Mouse (Mus musculus) neural tube, embryonic 15.5 days (tissue): ENCODE measurements around the gene Psmc5. TPM values are rescaled to one million over a fixed set of nuclear protein-coding genes. Genes with fewer than 3 reads are reported as not detected.

Experiments used
- ATAC-seq: fragments of 200-750 bp; cut with Nextera tagmentation; 2 replicates; pipeline ENCODE4 v1.8.0; 2017; ENCODE audit warnings: mild to moderate bottlenecking, moderate TSS enrichment, moderate library complexity; ENCODE audit not compliant: low FRiP score
- H3K27ac ChIP-seq: fragments of 300-500 bp; sonication (generic); replicated peaks from 2 replicates; pipeline ENCODE4 v1.5.1; 2015; ENCODE audit warnings: mild to moderate bottlenecking, inconsistent platforms
- H3K27me3 ChIP-seq: fragments of 300-500 bp; sonication (generic); replicated peaks from 2 replicates; pipeline ENCODE4 v1.6.1; 2015; ENCODE audit warnings: inconsistent platforms
- H3K36me3 ChIP-seq: fragments of 300-500 bp; sonication (generic); 2 replicates; pipeline ENCODE4 v1.6.1; 2015; ENCODE audit warnings: inconsistent platforms
- H3K4me1 ChIP-seq: fragments of 300-500 bp; sonication (generic); 2 replicates; pipeline ENCODE4 v1.6.1; 2015; ENCODE audit warnings: inconsistent platforms
- H3K4me2 ChIP-seq: fragments of 300-500 bp; sonication (generic); 2 replicates; pipeline ENCODE4 v1.6.1; 2015; ENCODE audit warnings: inconsistent platforms, mild to moderate bottlenecking, moderate library complexity
- H3K4me3 ChIP-seq: fragments of 300-500 bp; sonication (generic); replicated peaks from 2 replicates; pipeline ENCODE4 v1.5.1; 2015; ENCODE audit warnings: mild to moderate bottlenecking, inconsistent platforms
- H3K9ac ChIP-seq: fragments of 300-500 bp; sonication (generic); replicated peaks from 2 replicates; pipeline ENCODE4 v1.6.1; 2015; ENCODE audit warnings: mild to moderate bottlenecking, inconsistent platforms
- H3K9me3 ChIP-seq: fragments of 300-500 bp; sonication (generic); replicated peaks from 2 replicates; pipeline ENCODE4 v1.6.1; 2016; ENCODE audit warnings: inconsistent platforms
- WGBS: fragments of 180-500 bp; shearing (Covaris S2); methylation state at CpG from one replicate; pipeline ENCODE4 v1.1.7; 2015; ENCODE audit warnings: mixed read lengths; 5-methylcytosine and 5-hydroxymethylcytosine counted together
- polyA plus RNA-seq: library from polyadenylated mRNA; unstranded; fragments of >200 nt; fragmentation: Nextera tagmentation; extraction: Ambion mirVana; gene quantifications from 2 replicates; pipeline ENCODE4 v1.2.1, GENCODE M21; 2015

The Psmc5 gene
- polyA plus RNA-seq, 1 experiment from 2014 or later = 329 TPM

GRCm38 (mm10) chr11:106286206-106286605 lies 30.3 kb downstream of the Psmc5 start:
- ATAC-seq = no peak
- Histone ChIP-seq H3K27ac (no peak overlapping the region), H3K27me3 (no peaks in the 10 kb centered on the region), H3K36me3 (no peaks in the 10 kb centered on the region), H3K4me3 (no peak overlapping the region), H3K4me2 (no peak overlapping the region), H3K4me1 (no peaks in the 10 kb centered on the region), H3K9ac (no peak overlapping the region), H3K9me3 (no peaks in the 10 kb centered on the region)
- WGBS = 91% methylated on average over 7 of the region's 7 CpGs

- H3K4me2 ChIP-seq = no peak overlapping the region
- no peak for ATAC-seq
- H3K36me3 ChIP-seq = no peaks in the 10 kb centered on the region
- no peaks in the 10 kb centered on the region for H3K4me1 ChIP-seq
- H3K27me3 ChIP-seq = no peaks in the 10 kb centered on the region
- H3K4me3 ChIP-seq = no peak overlapping the region
- H3K27ac ChIP-seq = no peak overlapping the region
- 67% methylated on average over 11 of the region's 11 CpGs for WGBS
- no peak overlapping the region for H3K9ac ChIP-seq
- H3K9me3 ChIP-seq = no peaks in the 10 kb centered on the region
Observed at GRCm38 (mm10) chr11:106286987-106287386, 31.0 kb downstream of the Psmc5 start.

- ATAC-seq = no peak
- no peaks in the 10 kb centered on the region for H3K4me1 ChIP-seq
- no peaks in the 10 kb centered on the region for H3K27me3 ChIP-seq
- no peak overlapping the region for H3K27ac ChIP-seq
- no peaks in the 10 kb centered on the region for H3K9me3 ChIP-seq
- H3K4me3 ChIP-seq = no peak overlapping the region
- no peaks in the 10 kb centered on the region for H3K36me3 ChIP-seq
- no peak overlapping the region for H3K9ac ChIP-seq
- 56% methylated on average over 8 of the region's 8 CpGs for WGBS
- no peak overlapping the region for H3K4me2 ChIP-seq
Observed at GRCm38 (mm10) chr11:106289369-106289768, 33.4 kb downstream of the Psmc5 start.

GRCm38 (mm10) chr11:106290376-106290775 lies 34.4 kb downstream of the Psmc5 start:
- Histone ChIP-seq H3K4me3 (no peak overlapping the region), H3K27me3 (no peaks in the 10 kb centered on the region), H3K9ac (no peak overlapping the region), H3K4me2 (no peak overlapping the region), H3K9me3 (no peaks in the 10 kb centered on the region), H3K4me1 (no peaks in the 10 kb centered on the region), H3K27ac (no peak overlapping the region), H3K36me3 (no peaks in the 10 kb centered on the region)
- no peak for ATAC-seq
- whole genome bisulfite sequencing = 96% methylated on average over 5 of the region's 5 CpGs

- Histone ChIP-seq H3K4me2 (no peak overlapping the region), H3K9ac (no peak overlapping the region), H3K27ac (no peak overlapping the region), H3K4me1 (no peaks in the 10 kb centered on the region), H3K9me3 (no peaks in the 10 kb centered on the region), H3K27me3 (no peaks in the 10 kb centered on the region), H3K36me3 (no peaks in the 10 kb centered on the region), H3K4me3 (no peak overlapping the region)
- ATAC-seq = no peak
- 83% methylated on average over 2 of the region's 2 CpGs for WGBS
Observed at GRCm38 (mm10) chr11:106291861-106292260, 35.9 kb downstream of the Psmc5 start.

- Histone ChIP-seq H3K9ac (no peak within 1 kb of the TSS), H3K4me2 (no peak within 1 kb of the TSS)
- 80% methylated on average over 9 of the region's 9 CpGs for WGBS
Observed at GRCm38 (mm10) chr11:106301765-106302164, 45.8 kb downstream of the Psmc5 start, which contains the start of gene Gh. Gene Gh, minus strand, starts transcription at chr11:106301865.

GRCm38 (mm10) chr11:106302634-106303033 lies 46.7 kb downstream of the Psmc5 start:
- Histone ChIP-seq H3K9me3 (no peaks in the 10 kb centered on the region), H3K27ac (no peak overlapping the region), H3K36me3 (no peaks in the 10 kb centered on the region), H3K4me2 (no peak overlapping the region), H3K4me3 (no peak overlapping the region), H3K9ac (no peak overlapping the region), H3K4me1 (no peaks in the 10 kb centered on the region), H3K27me3 (no peaks in the 10 kb centered on the region)
- 21% methylated on average over 2 of the region's 2 CpGs for WGBS
- ATAC-seq = no peak

More at GRCm38 (mm10) chr11:106301765-106302164, 45.8 kb downstream of the Psmc5 start, which contains the start of gene Gh:
- Histone ChIP-seq H3K4me3 (no peak within 1 kb of the TSS), H3K4me1 (no peaks in the 10 kb centered on the region), H3K9me3 (no peaks in the 10 kb centered on the region), H3K27ac (no peak within 1 kb of the TSS), H3K27me3 (no peaks in the 10 kb centered on the region), H3K36me3 (no peaks in the 10 kb centered on the region)
- no peak for ATAC-seq

GRCm38 (mm10) chr11:106305348-106306064 lies 49.6 kb downstream of the Psmc5 start:
- 86% methylated on average over 10 of the region's 10 CpGs for WGBS
- no peak overlapping the region for H3K9ac ChIP-seq
- H3K27me3 ChIP-seq = no peaks in the 10 kb centered on the region
- no peak overlapping the region for H3K4me3 ChIP-seq
- H3K4me1 ChIP-seq = no peaks in the 10 kb centered on the region
- no peak overlapping the region for H3K4me2 ChIP-seq
- no peaks in the 10 kb centered on the region for H3K36me3 ChIP-seq
- no peak overlapping the region for H3K27ac ChIP-seq
- no peaks in the 10 kb centered on the region for H3K9me3 ChIP-seq
- ATAC-seq = no peak

- no peak for ATAC-seq
- Histone ChIP-seq H3K9ac (no peak overlapping the region), H3K4me3 (no peak overlapping the region), H3K4me2 (no peak overlapping the region), H3K9me3 (no peaks in the 10 kb centered on the region), H3K4me1 (no peaks in the 10 kb centered on the region), H3K27ac (no peak overlapping the region), H3K36me3 (no peaks in the 10 kb centered on the region), H3K27me3 (no peaks in the 10 kb centered on the region)
- 83% methylated on average over 3 of the region's 3 CpGs for WGBS
Observed at GRCm38 (mm10) chr11:106306065-106306385, 50.1 kb downstream of the Psmc5 start.

- no peak for ATAC-seq
- H3K27ac ChIP-seq = no peak overlapping the region
- no peaks in the 10 kb centered on the region for H3K27me3 ChIP-seq
- H3K4me3 ChIP-seq = no peak overlapping the region
- H3K9ac ChIP-seq = no peak overlapping the region
- H3K9me3 ChIP-seq = no peaks in the 10 kb centered on the region
- no peaks in the 10 kb centered on the region for H3K36me3 ChIP-seq
- 88% methylated on average over 9 of the region's 9 CpGs for WGBS
- H3K4me2 ChIP-seq = no peak overlapping the region
- H3K4me1 ChIP-seq = no peaks in the 10 kb centered on the region
Observed at GRCm38 (mm10) chr11:106306758-106307157, 50.8 kb downstream of the Psmc5 start.

- Histone ChIP-seq H3K4me3 (no peak overlapping the region), H3K36me3 (no peaks in the 10 kb centered on the region), H3K27ac (no peak overlapping the region), H3K4me2 (no peak overlapping the region), H3K27me3 (no peaks in the 10 kb centered on the region), H3K9me3 (no peaks in the 10 kb centered on the region), H3K9ac (no peak overlapping the region), H3K4me1 (no peaks in the 10 kb centered on the region)
- no peak for ATAC-seq
- 83% methylated on average over 5 of the region's 5 CpGs for WGBS
Observed at GRCm38 (mm10) chr11:106307432-106307831, 51.5 kb downstream of the Psmc5 start.

GRCm38 (mm10) chr11:106308162-106308561 lies 52.2 kb downstream of the Psmc5 start:
- Histone ChIP-seq H3K9me3 (no peaks in the 10 kb centered on the region), H3K9ac (no peak overlapping the region), H3K4me1 (no peaks in the 10 kb centered on the region), H3K36me3 (no peaks in the 10 kb centered on the region), H3K4me2 (no peak overlapping the region), H3K27me3 (no peaks in the 10 kb centered on the region), H3K27ac (no peak overlapping the region), H3K4me3 (no peak overlapping the region)
- 84% methylated on average over 11 of the region's 11 CpGs for WGBS
- no peak for ATAC-seq
